ENCODE assay signal across 29 mouse cellular contexts in genomic region chr6:97956121-97956520, GRCm38 (mm10).
DNase-seq lines count a peak whose midpoint lies in the region; ATAC-seq and TF ChIP-seq lines count a peak whose summit lies in the region.
"Had no signal": no experiment of that assay in that cellular context is flagged by ENCODE, and none has a peak within 500 bp of the region (broad histone marks: within the 10 kb centered on the region; RNA-seq: fewer than 3 reads in every experiment).

No protein-coding gene starts in this region.

- H3K4me3 ChIP-seq in kidney, adult 2 months (ENCODE audit: insufficient read depth, low read depth, low read length): no peak overlapping the region
- H3K4me3 ChIP-seq in E14TG2a.4 (replicated peaks; ENCODE audit: low read length) (peak overlapping the region; percentile 54), ES-E14 (ENCODE audit: insufficient read depth in 1 of 2, low read depth in 1 of 2, low read length in 2 of 2, poor library complexity in 1 of 2, severe bottlenecking in 1 of 2) (peak overlapping the region in 1 of 2 experiments; percentile 46; a peak in 2 of 4 replicates)
- H3K4me3 ChIP-seq in kidney, embryonic 16.5 days (ENCODE audit: low read length): no peak overlapping the region
- no peak overlapping the region for H3K4me3 ChIP-seq in hindbrain, embryonic 10.5 days
- H3K4me3 ChIP-seq in heart, embryonic 11.5 days (ENCODE audit: low read depth, low read length): no peak overlapping the region
- H3K4me3 ChIP-seq: embryonic facial prominence, embryonic 12.5 days; embryonic facial prominence, embryonic 15.5 days; gastrocnemius, adult 2 months; heart, embryonic 13.5 days; hindbrain, embryonic 13.5 days had no signal

- no peak for TF ChIP-seq CTCF in kidney, adult 2 months (conservative IDR thresholded peaks at IDR 0.05; ENCODE audit: insufficient read depth, insufficient read length, low read depth, low read length)
- TF ChIP-seq CTCF in E14TG2a.4 (conservative IDR thresholded peaks at IDR 0.05; ENCODE audit: low read length): no peak

- H3K9me3 ChIP-seq in E14TG2a.4 (ENCODE audit: low read length): no peaks in the 10 kb centered on the region
- no peaks in the 10 kb centered on the region for H3K9me3 ChIP-seq in ES-E14 (ENCODE audit: control insufficient read depth, insufficient read depth, low read depth, low read length)
- no peaks in the 10 kb centered on the region for H3K9me3 ChIP-seq in kidney, embryonic 16.5 days (ENCODE audit: low read length)
- no peaks in the 10 kb centered on the region for H3K9me3 ChIP-seq in hindbrain, embryonic 10.5 days
- no peaks in the 10 kb centered on the region for H3K9me3 ChIP-seq in heart, embryonic 11.5 days (replicated peaks; ENCODE audit: control insufficient read depth, low read length)
- H3K9me3 ChIP-seq: embryonic facial prominence, embryonic 12.5 days; embryonic facial prominence, embryonic 15.5 days; heart, embryonic 13.5 days; hindbrain, embryonic 13.5 days had no signal

- WGBS in kidney, adult 2 months: 35% methylated on average over 6 of the region's 6 CpGs
- 51% methylated on average over 6 of the region's 6 CpGs for WGBS in kidney, embryonic 16.5 days
- WGBS in hindbrain, embryonic 10.5 days: 89% methylated on average over 6 of the region's 6 CpGs
- WGBS in heart, embryonic 11.5 days (ENCODE audit: insufficient replicate concordance): 83% methylated on average over 6 of the region's 6 CpGs

- peak overlapping the region; percentile 19; the same call in 1 of the 2 replicates for H3K4me2 ChIP-seq in kidney, embryonic 16.5 days (replicated peaks; ENCODE audit: low read depth, low read length)
- H3K4me2 ChIP-seq in heart, embryonic 11.5 days: no peak overlapping the region
- H3K4me2 ChIP-seq: embryonic facial prominence, embryonic 12.5 days; embryonic facial prominence, embryonic 15.5 days; heart, embryonic 13.5 days; hindbrain, embryonic 13.5 days had no signal

- TF ChIP-seq POLR2A in kidney, adult 2 months (IDR thresholded peaks at IDR 0.05; ENCODE audit: low read depth, low read length): no peak

- peak overlapping the region; percentile 38; the same call in 1 of the 2 replicates for H3K9ac ChIP-seq in ES-E14 (ENCODE audit: insufficient read depth, low read depth, low read length, poor library complexity, severe bottlenecking)
- H3K9ac ChIP-seq in kidney, embryonic 16.5 days (replicated peaks; ENCODE audit: low read length): no peak overlapping the region
- H3K9ac ChIP-seq in heart, embryonic 11.5 days (ENCODE audit: low read depth, low read length): no peak overlapping the region
- H3K9ac ChIP-seq: embryonic facial prominence, embryonic 12.5 days; embryonic facial prominence, embryonic 15.5 days; forebrain, postnatal 0 days; heart, embryonic 13.5 days; hindbrain, embryonic 13.5 days had no signal

- H3K36me3 ChIP-seq in kidney, adult 2 months (ENCODE audit: control insufficient read depth, insufficient read depth, low read length): no peaks in the 10 kb centered on the region
- H3K36me3 ChIP-seq in E14TG2a.4 (ENCODE audit: insufficient read depth, low read length) (peaks cover 8% of the 10 kb centered on the region), ES-E14 (ENCODE audit: control insufficient read depth, insufficient read depth, low read length, poor library complexity, severe bottlenecking) (peaks cover 4% of the 10 kb centered on the region; the same call in 1 of the 2 replicates)
- no peaks in the 10 kb centered on the region for H3K36me3 ChIP-seq in kidney, embryonic 16.5 days (ENCODE audit: insufficient read depth, low read length)
- H3K36me3 ChIP-seq in hindbrain, embryonic 10.5 days: no peaks in the 10 kb centered on the region
- H3K36me3 ChIP-seq in heart, embryonic 11.5 days (ENCODE audit: control insufficient read depth, insufficient read depth, low read length): peaks cover 2% of the 10 kb centered on the region; the same call in 1 of the 2 replicates
- H3K36me3 ChIP-seq: embryonic facial prominence, embryonic 12.5 days; embryonic facial prominence, embryonic 15.5 days; G1E; heart, embryonic 13.5 days; hindbrain, embryonic 13.5 days had no signal

- peaks cover 21% of the 10 kb centered on the region; the same call in 1 of the 2 replicates for H3K4me1 ChIP-seq in kidney, adult 2 months (ENCODE audit: control insufficient read depth, insufficient read depth, low read length)
- H3K4me1 ChIP-seq in E14TG2a.4 (replicated peaks; ENCODE audit: low read depth, low read length) (peaks cover 93% of the 10 kb centered on the region), ES-E14 (ENCODE audit: control insufficient read depth in 2 of 2, insufficient read depth in 2 of 2, low read length in 2 of 2, poor library complexity in 1 of 2) (peaks cover 23 to 29% of the 10 kb centered on the region in 2 experiments)
- H3K4me1 ChIP-seq in kidney, embryonic 16.5 days (ENCODE audit: insufficient read depth, low read length): peaks cover 4% of the 10 kb centered on the region; the same call in 1 of the 2 replicates
- no peaks in the 10 kb centered on the region; the same call in 1 of the 2 replicates for H3K4me1 ChIP-seq in hindbrain, embryonic 10.5 days (replicated peaks)
- peaks cover 3% of the 10 kb centered on the region; the same call in 1 of the 2 replicates for H3K4me1 ChIP-seq in heart, embryonic 11.5 days (ENCODE audit: control insufficient read depth, insufficient read depth, low read length)
- H3K4me1 ChIP-seq: embryonic facial prominence, embryonic 12.5 days; embryonic facial prominence, embryonic 15.5 days had no signal

- peak; percentile 50 for DNase-seq in kidney, adult 2 months
- DNase-seq in kidney, postnatal 25 days: no peak
- no peak for DNase-seq in ES-E14 (ENCODE audit: low read depth, low spot score)
- DNase-seq in hindbrain, embryonic 10.5 days (ENCODE audit: low spot score): no peak
- DNase-seq in thymus, postnatal 0 days (ENCODE audit: low spot score): no peak
- DNase-seq: adrenal gland, adult 2 months; adrenal gland, postnatal 14 days; B cell, adult 2 months; cerebellum, adult 11 months; cerebellum, adult 2 months; cerebellum, adult 9-11 months; cerebellum, postnatal 25 days; forebrain, postnatal 0 days; gastrocnemius, adult 2 months; gastrocnemius, postnatal 14 days; heart, adult 11 months; heart, postnatal 14 days had no signal

- H3K27me3 ChIP-seq in kidney, adult 2 months (replicated peaks; ENCODE audit: control insufficient read depth, insufficient read depth, low read length): no peaks in the 10 kb centered on the region
- no peaks in the 10 kb centered on the region for H3K27me3 ChIP-seq in E14TG2a.4 (ENCODE audit: insufficient read depth, low read length)
- no peaks in the 10 kb centered on the region for H3K27me3 ChIP-seq in kidney, embryonic 16.5 days (ENCODE audit: insufficient read depth, low read length)
- H3K27me3 ChIP-seq in hindbrain, embryonic 10.5 days (ENCODE audit: insufficient read depth, poor library complexity, severe bottlenecking): no peaks in the 10 kb centered on the region
- no peaks in the 10 kb centered on the region for H3K27me3 ChIP-seq in heart, embryonic 11.5 days (ENCODE audit: control insufficient read depth, insufficient read depth, low read length)
- H3K27me3 ChIP-seq: CH12.LX; embryonic facial prominence, embryonic 12.5 days; embryonic facial prominence, embryonic 15.5 days; heart, embryonic 13.5 days; hindbrain, embryonic 13.5 days; Patski had no signal

- H3K27ac ChIP-seq in kidney, adult 2 months (ENCODE audit: insufficient read depth, low read depth, low read length): peak overlapping the region; percentile 59; the same call in 1 of the 2 replicates
- peak overlapping the region; percentile 68; the same call in 1 of the 2 replicates for H3K27ac ChIP-seq in ES-E14 (ENCODE audit: insufficient read depth, low read depth, low read length, poor library complexity, severe bottlenecking)
- H3K27ac ChIP-seq in kidney, embryonic 16.5 days (ENCODE audit: low read length): peak overlapping the region; percentile 78
- H3K27ac ChIP-seq in hindbrain, embryonic 10.5 days: no peak overlapping the region
- H3K27ac ChIP-seq in heart, embryonic 11.5 days (ENCODE audit: low read depth, low read length): no peak overlapping the region
- H3K27ac ChIP-seq: embryonic facial prominence, embryonic 12.5 days; embryonic facial prominence, embryonic 15.5 days; gastrocnemius, adult 2 months; heart, embryonic 13.5 days; hindbrain, embryonic 13.5 days had no signal

- ATAC-seq in kidney, embryonic 16.5 days (ENCODE audit: low FRiP score, low TSS enrichment): peak; percentile 40; the same call in 1 of the 2 replicates
- no peak for ATAC-seq in heart, embryonic 11.5 days (replicated peaks; ENCODE audit: insufficient number of reproducible peaks, low FRiP score, low TSS enrichment)
- ATAC-seq: forebrain, embryonic 14.5 days; forebrain, postnatal 0 days; hindbrain, embryonic 16.5 days; Patski had no signal

- in situ Hi-C loops in ES-E14 (cut with MboI; ENCODE audit: low sequenced_read_pairs in 2 of 2, unreplicated experiment in 2 of 2): no loop called here

TF ChIP-seq in ES-E14, 5 proteins besides CTCF, POLR2A, EP300 and RAD21:
- TF ChIP-seq HCFC1 (IDR thresholded peaks at IDR 0.05; ENCODE audit: borderline replicate concordance, insufficient read depth, low read length) (no peak), ZNF384 (IDR thresholded peaks at IDR 0.05; ENCODE audit: low read depth, low read length) (no peak), MAFK (IDR thresholded peaks at IDR 0.05; ENCODE audit: insufficient read depth, low read depth, low read length) (no peak), CHD2 (IDR thresholded peaks at IDR 0.05; ENCODE audit: low read depth, low read length) (no peak), ZC3H11A (IDR thresholded peaks at IDR 0.05; ENCODE audit: borderline replicate concordance, low read depth, low read length) (no peak)
TF ChIP-seq in ES-E14: peak in this region for 0.

Comparison
In these comparisons a context has a peak if more than half of its experiments do, and no peak if none do; other contexts are left out.
1. H3K27ac ChIP-seq: peak in kidney, adult 2 months (single experiment), ES-E14 (single experiment) and kidney, embryonic 16.5 days (single experiment); none in hindbrain, embryonic 10.5 days (single experiment) and heart, embryonic 11.5 days (single experiment).